Mouse (Mus musculus) layer of hippocampus, adult 9-10 months (tissue): Measurements from ENCODE around the gene A830005F24Rik.
A peak's percentile ranks its signal among the peaks of the same experiment; 100 is the strongest.
"Not testable (repeated sequence)": the region's sequence is repeated elsewhere in the genome, so short reads cannot be mapped to it uniquely, and the experiment has no call there.

Experiments
- DNase-seq: peaks from one replicate; pipeline ENCODE4 v3.0.0; 2022; ENCODE audit warnings: low spot score

The A830005F24Rik gene

GRCm38 (mm10) chr13:48513003-48513929, at the start of gene A830005F24Rik, which contains the start of gene Zfp169:
TSS of gene A830005F24Rik (plus strand) at chr13:48513570.
TSS of gene Zfp169 (minus strand) at chr13:48513451.
- peak; percentile 78 for DNase-seq

GRCm38 (mm10) chr13:48464170-48464569, 49.2 kb upstream of the A830005F24Rik start:
- DNase-seq, result peak; percentile 73

- no peak for DNase-seq
Observed at GRCm38 (mm10) chr13:48466186-48466585, 47.2 kb upstream of the A830005F24Rik start.

- DNase-seq, result no peak
Observed at GRCm38 (mm10) chr13:48468656-48469180, 44.7 kb upstream of the A830005F24Rik start.

- DNase-seq, result no peak
Observed at GRCm38 (mm10) chr13:48483606-48484005, 29.8 kb upstream of the A830005F24Rik start.

GRCm38 (mm10) chr13:48490396-48491182, 22.8 kb upstream of the A830005F24Rik start:
- DNase-seq, result no peak

- no peak for DNase-seq
Observed at GRCm38 (mm10) chr13:48493183-48493582, 20.2 kb upstream of the A830005F24Rik start.

- peak; percentile 63 for DNase-seq
Observed at GRCm38 (mm10) chr13:48497693-48498221, 15.6 kb upstream of the A830005F24Rik start.

- no peak for DNase-seq
Observed at GRCm38 (mm10) chr13:48498676-48499075, 14.7 kb upstream of the A830005F24Rik start.

GRCm38 (mm10) chr13:48502422-48502821, 10.9 kb upstream of the A830005F24Rik start:
- no peak for DNase-seq

GRCm38 (mm10) chr13:48508661-48509060, 4.7 kb upstream of the A830005F24Rik start:
- no peak for DNase-seq

- no peak for DNase-seq
Observed at GRCm38 (mm10) chr13:48515861-48516260, 2.5 kb downstream of the A830005F24Rik start.

- DNase-seq, result not testable (repeated sequence)
Observed at GRCm38 (mm10) chr13:48519122-48519521, 5.8 kb downstream of the A830005F24Rik start.

GRCm38 (mm10) chr13:48525745-48526144, 12.4 kb downstream of the A830005F24Rik start:
- DNase-seq, result no peak

GRCm38 (mm10) chr13:48528123-48528871, 14.9 kb downstream of the A830005F24Rik start:
- peak; percentile 69 for DNase-seq

- DNase-seq, result no peak
Observed at GRCm38 (mm10) chr13:48529028-48529427, 15.7 kb downstream of the A830005F24Rik start.

GRCm38 (mm10) chr13:48530685-48531084, 17.3 kb downstream of the A830005F24Rik start:
- DNase-seq, result no peak

- no peak for DNase-seq
Observed at GRCm38 (mm10) chr13:48531448-48531847, 18.1 kb downstream of the A830005F24Rik start.

GRCm38 (mm10) chr13:48533441-48533840, 20.1 kb downstream of the A830005F24Rik start:
- no peak for DNase-seq

- no peak for DNase-seq
Observed at GRCm38 (mm10) chr13:48540488-48540887, 27.1 kb downstream of the A830005F24Rik start.

GRCm38 (mm10) chr13:48544391-48544790, 31.0 kb downstream of the A830005F24Rik start:
- no peak for DNase-seq
